Mouse (Mus musculus) intestine, postnatal 0 days (tissue): ENCODE measurements around the gene Hmgb4. TPM values are rescaled to one million over a fixed set of nuclear protein-coding genes. Genes with fewer than 3 reads are reported as not detected.

Experiments
- ATAC-seq: fragments of 200-750 bp; cut with Nextera tagmentation; 2 replicates; pipeline ENCODE4 v1.8.0; 2017; ENCODE audit warnings: mild to moderate bottlenecking, moderate TSS enrichment, moderate library complexity
- H3K27ac ChIP-seq: fragments of 300-500 bp; sonication (generic); 2 replicates; pipeline ENCODE4 v1.5.1; 2014; ENCODE audit warnings: mild to moderate bottlenecking, low read depth, low read length, moderate library complexity
- H3K27me3 ChIP-seq: fragments of 300-500 bp; sonication (generic); replicated peaks from 2 replicates; pipeline ENCODE4 v1.6.1; 2014; ENCODE audit warnings: low read length, mixed read lengths; ENCODE audit not compliant: control insufficient read depth, insufficient read depth
- H3K36me3 ChIP-seq: fragments of 300-500 bp; sonication (generic); 2 replicates; pipeline ENCODE4 v1.6.1; 2014; ENCODE audit warnings: mild to moderate bottlenecking, moderate library complexity; ENCODE audit not compliant: control insufficient read depth, insufficient read depth
- H3K4me1 ChIP-seq: fragments of 300-500 bp; sonication (generic); replicated peaks from 2 replicates; pipeline ENCODE4 v1.6.1; 2014; ENCODE audit warnings: antibody characterized with exemption, low read length, mixed read lengths; ENCODE audit not compliant: control insufficient read depth, insufficient read depth
- H3K4me2 ChIP-seq: fragments of 300-500 bp; sonication (generic); replicated peaks from 2 replicates; pipeline ENCODE4 v1.6.1; 2014; ENCODE audit warnings: low read depth, mild to moderate bottlenecking, moderate library complexity
- H3K4me3 ChIP-seq: fragments of 300-500 bp; sonication (generic); 2 replicates; pipeline ENCODE4 v1.5.1; 2014; ENCODE audit warnings: low read depth, low read length
- H3K9ac ChIP-seq: fragments of 300-500 bp; sonication (generic); 2 replicates; pipeline ENCODE4 v1.6.1; 2014; ENCODE audit warnings: mild to moderate bottlenecking, low read depth, low read length
- H3K9me3 ChIP-seq: fragments of 300-500 bp; sonication (generic); 2 replicates; pipeline ENCODE4 v1.6.1; 2016; ENCODE audit warnings: mixed run types; ENCODE audit not compliant: control insufficient read depth
- CTCF ChIP-seq: sonication (generic); IDR thresholded peaks from 2 replicates; pipeline ENCODE4 v1.5.1; 2016; ENCODE audit warnings: low read depth, mild to moderate bottlenecking, control low read depth, antibody characterized with exemption, moderate library complexity
- WGBS: fragments of 180-500 bp; shearing (Covaris S2); extraction: QIAGEN DNeasy Blood & Tissue Kit; methylation state at CpG from one replicate; pipeline ENCODE4 v1.1.7; 2014; 5-methylcytosine and 5-hydroxymethylcytosine counted together
- polyA plus RNA-seq: library from polyadenylated mRNA; unstranded; fragments of >200 nt; fragmentation: Nextera tagmentation; extraction: Ambion mirVana; gene quantifications from 2 replicates; pipeline ENCODE4 v1.2.1, GENCODE M21; 2015

Gene Hmgb4
- polyA plus RNA-seq, 1 experiment from 2014 or later, result not detected

GRCm38 (mm10) chr4:128273146-128273545 lies 12.4 kb upstream of the Hmgb4 start:
- 59% methylated on average over 11 of the region's 11 CpGs for WGBS
- no peak for TF ChIP-seq CTCF
- Histone ChIP-seq H3K27me3 (no peaks in the 10 kb centered on the region), H3K9me3 (no peaks in the 10 kb centered on the region), H3K27ac (no peak overlapping the region), H3K4me3 (no peak overlapping the region), H3K4me1 (no peaks in the 10 kb centered on the region), H3K9ac (no peak overlapping the region), H3K4me2 (no peak overlapping the region), H3K36me3 (no peaks in the 10 kb centered on the region)
- no peak for ATAC-seq

GRCm38 (mm10) chr4:128272501-128272900 lies 11.7 kb upstream of the Hmgb4 start:
- Histone ChIP-seq H3K27ac (no peak overlapping the region), H3K27me3 (no peaks in the 10 kb centered on the region), H3K4me3 (no peak overlapping the region), H3K9ac (no peak overlapping the region), H3K36me3 (no peaks in the 10 kb centered on the region), H3K9me3 (no peaks in the 10 kb centered on the region), H3K4me1 (no peaks in the 10 kb centered on the region), H3K4me2 (no peak overlapping the region)
- 70% methylated on average over 6 of the region's 6 CpGs for WGBS
- ATAC-seq, result no peak
- no peak for TF ChIP-seq CTCF

GRCm38 (mm10) chr4:128270931-128271330 lies 10.2 kb upstream of the Hmgb4 start:
- TF ChIP-seq CTCF, result no peak
- Histone ChIP-seq H3K4me1 (no peaks in the 10 kb centered on the region), H3K27ac (no peak overlapping the region), H3K27me3 (no peaks in the 10 kb centered on the region), H3K36me3 (no peaks in the 10 kb centered on the region), H3K4me2 (no peak overlapping the region), H3K9ac (no peak overlapping the region), H3K9me3 (no peaks in the 10 kb centered on the region), H3K4me3 (no peak overlapping the region)
- 48% methylated on average over 19 of the region's 19 CpGs for WGBS
- no peak for ATAC-seq

- ATAC-seq, result no peak
Measured at GRCm38 (mm10) chr4:128270177-128270576, 9.4 kb upstream of the Hmgb4 start.

GRCm38 (mm10) chr4:128269261-128269875 lies 8.6 kb upstream of the Hmgb4 start:
- WGBS, result 75% methylated on average over 9 of the region's 9 CpGs
- ATAC-seq, result no peak
- TF ChIP-seq CTCF, result peak; percentile 57
- H3K9ac ChIP-seq, result no peak overlapping the region
- no peak overlapping the region for H3K27ac ChIP-seq
- H3K4me3 ChIP-seq, result no peak overlapping the region
- H3K4me2 ChIP-seq, result no peak overlapping the region
- no peaks in the 10 kb centered on the region for H3K36me3 ChIP-seq
- H3K4me1 ChIP-seq, result no peaks in the 10 kb centered on the region
- H3K9me3 ChIP-seq, result no peaks in the 10 kb centered on the region
- H3K27me3 ChIP-seq, result no peaks in the 10 kb centered on the region

More at GRCm38 (mm10) chr4:128270177-128270576, 9.4 kb upstream of the Hmgb4 start:
- TF ChIP-seq CTCF, result no peak
- H3K9ac ChIP-seq, result no peak overlapping the region
- no peaks in the 10 kb centered on the region for H3K4me1 ChIP-seq
- no peak overlapping the region for H3K4me2 ChIP-seq
- no peaks in the 10 kb centered on the region for H3K9me3 ChIP-seq
- no peak overlapping the region for H3K27ac ChIP-seq
- no peaks in the 10 kb centered on the region for H3K36me3 ChIP-seq
- no peaks in the 10 kb centered on the region for H3K27me3 ChIP-seq
- 60% methylated on average over 10 of the region's 10 CpGs for WGBS
- no peak overlapping the region for H3K4me3 ChIP-seq

GRCm38 (mm10) chr4:128265341-128265740 lies 4.6 kb upstream of the Hmgb4 start:
- Histone ChIP-seq H3K9ac (no peak overlapping the region), H3K9me3 (no peaks in the 10 kb centered on the region), H3K4me1 (no peaks in the 10 kb centered on the region), H3K27me3 (no peaks in the 10 kb centered on the region), H3K4me2 (no peak overlapping the region), H3K27ac (no peak overlapping the region), H3K36me3 (no peaks in the 10 kb centered on the region), H3K4me3 (no peak overlapping the region)
- ATAC-seq, result no peak
- TF ChIP-seq CTCF, result no peak
- 66% methylated on average over 3 of the region's 3 CpGs for WGBS

GRCm38 (mm10) chr4:128264491-128264890 lies 3.7 kb upstream of the Hmgb4 start:
- no peak for TF ChIP-seq CTCF
- no peak overlapping the region for H3K4me3 ChIP-seq
- H3K27me3 ChIP-seq, result no peaks in the 10 kb centered on the region
- H3K27ac ChIP-seq, result no peak overlapping the region
- no peaks in the 10 kb centered on the region for H3K9me3 ChIP-seq
- H3K9ac ChIP-seq, result no peak overlapping the region
- no peak for ATAC-seq
- no peak overlapping the region for H3K4me2 ChIP-seq
- no peaks in the 10 kb centered on the region for H3K36me3 ChIP-seq
- 66% methylated on average over 5 of the region's 5 CpGs for WGBS
- no peaks in the 10 kb centered on the region for H3K4me1 ChIP-seq
